Mouse (Mus musculus): ENCODE measurements around the gene Clock. TPM values are rescaled to one million over a fixed set of nuclear protein-coding genes. Genes with fewer than 3 reads are reported as not detected.

Clock gene
- polyA plus RNA-seq, 1 experiment: 14.4 TPM

- Histone ChIP-seq H3K27me3 (replicated peaks; ENCODE audit: control insufficient read depth, insufficient read depth, low read length) (no peaks in the 10 kb centered on the region), H3K27ac (ENCODE audit: insufficient read depth, low read depth, low read length) (peak overlapping the region; percentile 89), H3K36me3 (ENCODE audit: control insufficient read depth, insufficient read depth, low read length) (no peaks in the 10 kb centered on the region), H3K4me3 (ENCODE audit: insufficient read depth, low read depth, low read length) (peak overlapping the region; percentile 89), H3K4me1 (ENCODE audit: control insufficient read depth, insufficient read depth, low read length) (peaks cover 4% of the 10 kb centered on the region; the same call in 1 of the 2 replicates)
- WGBS: 1% methylated on average over 98 of the region's 100 CpGs
- peak; percentile 91 for DNase-seq
- TF ChIP-seq POLR2A (IDR thresholded peaks at IDR 0.05; ENCODE audit: low read depth, low read length) (no peak), CTCF (conservative IDR thresholded peaks at IDR 0.05; ENCODE audit: insufficient read depth, insufficient read length, low read depth, low read length) (no peak)
Observed at GRCm38 (mm10) chr5:76303745-76304451, 694 bp downstream of the Clock start.

GRCm38 (mm10) chr5:76303379-76303744 lies 1.2 kb downstream of the Clock start:
- peak overlapping the region; percentile 89 for H3K27ac ChIP-seq (ENCODE audit: insufficient read depth, low read depth, low read length)
- TF ChIP-seq CTCF (conservative IDR thresholded peaks at IDR 0.05; ENCODE audit: insufficient read depth, insufficient read length, low read depth, low read length): no peak
- TF ChIP-seq POLR2A (IDR thresholded peaks at IDR 0.05; ENCODE audit: low read depth, low read length): no peak
- H3K27me3 ChIP-seq (replicated peaks; ENCODE audit: control insufficient read depth, insufficient read depth, low read length): no peaks in the 10 kb centered on the region
- DNase-seq: no peak
- H3K4me3 ChIP-seq (ENCODE audit: insufficient read depth, low read depth, low read length): peak overlapping the region; percentile 89
- peaks cover 4% of the 10 kb centered on the region; the same call in 1 of the 2 replicates for H3K4me1 ChIP-seq (ENCODE audit: control insufficient read depth, insufficient read depth, low read length)
- H3K36me3 ChIP-seq (ENCODE audit: control insufficient read depth, insufficient read depth, low read length): no peaks in the 10 kb centered on the region
- 5% methylated on average over 11 of the region's 11 CpGs for WGBS

- no peak overlapping the region for H3K4me3 ChIP-seq (ENCODE audit: insufficient read depth, low read depth, low read length)
- TF ChIP-seq CTCF (conservative IDR thresholded peaks at IDR 0.05; ENCODE audit: insufficient read depth, insufficient read length, low read depth, low read length): no peak
- TF ChIP-seq POLR2A (IDR thresholded peaks at IDR 0.05; ENCODE audit: low read depth, low read length): no peak
- no peak overlapping the region for H3K27ac ChIP-seq (ENCODE audit: insufficient read depth, low read depth, low read length)
- WGBS: 90% methylated on average over 2 of the region's 2 CpGs
- no peak for DNase-seq
- no peaks in the 10 kb centered on the region for H3K36me3 ChIP-seq (ENCODE audit: control insufficient read depth, insufficient read depth, low read length)
- H3K4me1 ChIP-seq (ENCODE audit: control insufficient read depth, insufficient read depth, low read length): peaks cover 4% of the 10 kb centered on the region; the same call in 1 of the 2 replicates
- no peaks in the 10 kb centered on the region for H3K27me3 ChIP-seq (replicated peaks; ENCODE audit: control insufficient read depth, insufficient read depth, low read length)
Observed at GRCm38 (mm10) chr5:76302009-76302408, 2.6 kb downstream of the Clock start.

- TF ChIP-seq CTCF (conservative IDR thresholded peaks at IDR 0.05; ENCODE audit: insufficient read depth, insufficient read length, low read depth, low read length) (no peak), POLR2A (IDR thresholded peaks at IDR 0.05; ENCODE audit: low read depth, low read length) (no peak)
- Histone ChIP-seq H3K36me3 (ENCODE audit: control insufficient read depth, insufficient read depth, low read length) (no peaks in the 10 kb centered on the region), H3K27ac (ENCODE audit: insufficient read depth, low read depth, low read length) (no peak overlapping the region; the same call in 1 of the 2 replicates), H3K4me1 (ENCODE audit: control insufficient read depth, insufficient read depth, low read length) (peaks cover 8% of the 10 kb centered on the region; the same call in 1 of the 2 replicates), H3K27me3 (replicated peaks; ENCODE audit: control insufficient read depth, insufficient read depth, low read length) (no peaks in the 10 kb centered on the region), H3K4me3 (ENCODE audit: insufficient read depth, low read depth, low read length) (no peak overlapping the region)
- WGBS: 38% methylated on average over 8 of the region's 8 CpGs
- peak; percentile 82 for DNase-seq
Observed at GRCm38 (mm10) chr5:76289234-76289691, 15.3 kb downstream of the Clock start.

GRCm38 (mm10) chr5:76288256-76288655 lies 16.3 kb downstream of the Clock start:
- Histone ChIP-seq H3K27me3 (replicated peaks; ENCODE audit: control insufficient read depth, insufficient read depth, low read length) (no peaks in the 10 kb centered on the region), H3K4me1 (ENCODE audit: control insufficient read depth, insufficient read depth, low read length) (peaks cover 8% of the 10 kb centered on the region; the same call in 1 of the 2 replicates), H3K27ac (ENCODE audit: insufficient read depth, low read depth, low read length) (no peak overlapping the region), H3K4me3 (ENCODE audit: insufficient read depth, low read depth, low read length) (no peak overlapping the region), H3K36me3 (ENCODE audit: control insufficient read depth, insufficient read depth, low read length) (no peaks in the 10 kb centered on the region)
- no peak for DNase-seq
- WGBS: 98% methylated on average over 3 of the region's 3 CpGs
- TF ChIP-seq CTCF (conservative IDR thresholded peaks at IDR 0.05; ENCODE audit: insufficient read depth, insufficient read length, low read depth, low read length): no peak
- no peak for TF ChIP-seq POLR2A (IDR thresholded peaks at IDR 0.05; ENCODE audit: low read depth, low read length)

GRCm38 (mm10) chr5:76287062-76287461 lies 17.5 kb downstream of the Clock start:
- Histone ChIP-seq H3K4me1 (ENCODE audit: control insufficient read depth, insufficient read depth, low read length) (peaks cover 8% of the 10 kb centered on the region; the same call in 1 of the 2 replicates), H3K36me3 (ENCODE audit: control insufficient read depth, insufficient read depth, low read length) (no peaks in the 10 kb centered on the region), H3K4me3 (ENCODE audit: insufficient read depth, low read depth, low read length) (no peak overlapping the region), H3K27me3 (replicated peaks; ENCODE audit: control insufficient read depth, insufficient read depth, low read length) (no peaks in the 10 kb centered on the region), H3K27ac (ENCODE audit: insufficient read depth, low read depth, low read length) (no peak overlapping the region)
- WGBS: 76% methylated on average over 5 of the region's 5 CpGs
- no peak for TF ChIP-seq POLR2A (IDR thresholded peaks at IDR 0.05; ENCODE audit: low read depth, low read length)
- no peak for TF ChIP-seq CTCF (conservative IDR thresholded peaks at IDR 0.05; ENCODE audit: insufficient read depth, insufficient read length, low read depth, low read length)
- DNase-seq: no peak

GRCm38 (mm10) chr5:76285699-76286098 lies 18.9 kb downstream of the Clock start:
- TF ChIP-seq CTCF (conservative IDR thresholded peaks at IDR 0.05; ENCODE audit: insufficient read depth, insufficient read length, low read depth, low read length) (no peak), POLR2A (IDR thresholded peaks at IDR 0.05; ENCODE audit: low read depth, low read length) (no peak)
- WGBS: 62% methylated on average over 4 of the region's 4 CpGs
- H3K36me3 ChIP-seq (ENCODE audit: control insufficient read depth, insufficient read depth, low read length): no peaks in the 10 kb centered on the region
- no peak overlapping the region for H3K4me3 ChIP-seq (ENCODE audit: insufficient read depth, low read depth, low read length)
- H3K4me1 ChIP-seq (ENCODE audit: control insufficient read depth, insufficient read depth, low read length): peaks cover 6% of the 10 kb centered on the region; the same call in 1 of the 2 replicates
- H3K27ac ChIP-seq (ENCODE audit: insufficient read depth, low read depth, low read length): no peak overlapping the region
- no peak for DNase-seq
- H3K27me3 ChIP-seq (replicated peaks; ENCODE audit: control insufficient read depth, insufficient read depth, low read length): no peaks in the 10 kb centered on the region

Data from kidney, adult 2 months (tissue).